Mouse (Mus musculus): ENCODE data around the gene Slc31a2. TPM values are rescaled to one million over a fixed set of nuclear protein-coding genes. Genes with fewer than 3 reads are reported as not detected.

The Slc31a2 gene
- polyA plus RNA-seq, 2 experiments: 2.9 to 4.1 TPM

DNA sequence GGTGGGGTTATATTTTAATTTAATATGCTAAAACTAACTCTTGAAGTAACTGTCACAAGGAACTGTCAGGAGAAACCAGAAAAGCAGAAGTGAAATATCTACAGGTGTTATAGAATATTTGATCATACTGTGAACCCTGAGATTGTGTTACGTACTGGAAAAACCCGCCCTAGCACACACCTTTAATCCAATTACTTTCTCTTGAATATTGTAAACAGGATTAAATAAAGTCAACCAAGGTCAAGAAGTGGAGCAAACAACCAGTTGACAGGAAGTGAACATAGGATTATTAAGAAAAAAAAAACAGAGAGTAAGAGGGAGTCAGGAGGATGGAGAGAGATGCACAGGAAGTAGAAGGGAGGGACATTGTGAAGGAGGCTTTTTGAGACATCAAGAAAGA lies 50.5 kb downstream of the Slc31a2 start:
- Histone ChIP-seq H3K4me3 (ENCODE audit: insufficient read depth in 1 of 2, low read depth in 2 of 2, low read length in 2 of 2) (no peak overlapping the region), H3K36me3 (replicated peaks; ENCODE audit: control insufficient read depth, insufficient read depth, low read depth) (peaks cover 23% of the 10 kb centered on the region), H3K4me1 (replicated peaks; ENCODE audit: control insufficient read depth in 2 of 2, insufficient read depth in 2 of 2, low read length in 1 of 2) (0 out of 4 replicates have a peak, but pooled peaks cover 0 to 2% of the 10 kb centered on the region in 2 experiments), H3K27ac (no peak overlapping the region), H3K9me3 (ENCODE audit: control insufficient read depth, low read length) (no peaks in the 10 kb centered on the region), H3K9ac (replicated peaks) (no peak overlapping the region), H3K27me3 (ENCODE audit: control insufficient read depth, insufficient read depth, low read length) (no peaks in the 10 kb centered on the region), H3K4me2 (ENCODE audit: low read depth) (no peak overlapping the region)
- no peak for TF ChIP-seq CTCF (IDR thresholded peaks at IDR 0.05; ENCODE audit: low read depth)
- no peak for TF ChIP-seq EP300 (IDR thresholded peaks at IDR 0.05; ENCODE audit: low read depth)
- ATAC-seq (ENCODE audit: insufficient read depth) (no peak), DNase-seq (ENCODE audit: low read depth in 3 of 3, low spot score in 3 of 3) (no peak)
- 85% methylated on average over 2 of the region's 2 CpGs for WGBS (ENCODE audit: insufficient replicate concordance)

DNA sequence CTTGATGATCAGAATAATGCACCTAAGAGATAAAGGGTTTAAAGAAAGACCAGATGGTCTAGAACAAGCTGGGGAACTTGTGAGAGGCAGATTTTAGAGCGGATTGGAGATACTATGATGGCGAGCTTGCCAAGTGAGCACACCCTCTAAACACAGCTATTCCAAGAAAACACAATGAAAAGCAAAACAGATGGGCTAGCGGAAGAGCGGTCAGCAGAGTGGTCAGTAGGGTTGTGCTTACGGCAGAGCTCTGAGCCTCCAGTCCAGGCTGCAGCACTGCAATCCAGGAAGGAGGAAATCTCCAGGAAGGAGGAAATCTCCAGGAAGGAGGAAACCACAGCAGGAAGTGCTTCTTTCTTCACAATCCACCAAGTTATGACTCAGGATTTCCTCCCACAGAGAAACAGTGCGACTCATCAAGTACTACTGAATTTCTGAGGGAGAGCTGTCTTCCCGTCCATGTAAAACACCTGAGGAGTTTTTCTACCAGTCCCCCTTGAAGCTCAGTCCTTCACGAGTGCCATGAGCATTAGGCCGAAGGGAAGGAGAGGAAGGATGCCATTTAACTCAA lies 51.4 kb downstream of the Slc31a2 start:
- WGBS (ENCODE audit: insufficient replicate concordance): 71% methylated on average over 9 of the region's 9 CpGs
- no peak overlapping the region for H3K9ac ChIP-seq (replicated peaks)
- H3K9me3 ChIP-seq (ENCODE audit: control insufficient read depth, low read length): no peaks in the 10 kb centered on the region
- ATAC-seq (ENCODE audit: insufficient read depth): no peak
- TF ChIP-seq CTCF (IDR thresholded peaks at IDR 0.05; ENCODE audit: low read depth) (no peak), EP300 (IDR thresholded peaks at IDR 0.05; ENCODE audit: low read depth) (no peak)
- no peak overlapping the region for H3K4me3 ChIP-seq (ENCODE audit: insufficient read depth in 1 of 2, low read depth in 2 of 2, low read length in 2 of 2)
- H3K36me3 ChIP-seq (replicated peaks; ENCODE audit: control insufficient read depth, insufficient read depth, low read depth): peaks cover 22% of the 10 kb centered on the region
- 0 out of 4 replicates have a peak, but pooled peaks cover 0 to 2% of the 10 kb centered on the region in 2 experiments for H3K4me1 ChIP-seq (replicated peaks; ENCODE audit: control insufficient read depth in 2 of 2, insufficient read depth in 2 of 2, low read length in 1 of 2)
- no peak overlapping the region for H3K27ac ChIP-seq
- no peak overlapping the region for H3K4me2 ChIP-seq (ENCODE audit: low read depth)
- no peaks in the 10 kb centered on the region for H3K27me3 ChIP-seq (ENCODE audit: control insufficient read depth, insufficient read depth, low read length)
- DNase-seq (ENCODE audit: low read depth in 3 of 3, low spot score in 3 of 3): no peak

DNA sequence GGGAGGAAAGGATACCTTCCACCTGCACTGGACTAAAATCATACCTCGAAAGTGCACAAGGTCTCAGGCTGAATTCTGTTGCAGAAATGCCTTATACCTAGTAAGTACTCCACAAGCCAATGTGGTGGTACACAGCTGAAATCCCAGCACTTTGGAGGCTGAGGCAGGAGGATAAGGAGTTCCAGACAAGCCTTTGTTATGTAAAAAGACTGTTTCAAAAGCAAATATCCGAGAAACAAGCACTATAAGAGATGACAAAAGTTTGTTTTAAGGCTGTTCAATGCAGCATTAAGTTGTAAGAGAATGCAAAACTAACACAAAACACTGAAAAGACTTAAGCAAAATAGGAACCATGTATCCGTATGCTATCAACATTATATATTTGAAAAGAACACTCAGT lies 52.2 kb downstream of the Slc31a2 start:
- ATAC-seq (ENCODE audit: insufficient read depth) (no peak), DNase-seq (ENCODE audit: low read depth in 3 of 3, low spot score in 3 of 3) (no peak)
- TF ChIP-seq EP300 (IDR thresholded peaks at IDR 0.05; ENCODE audit: low read depth) (no peak), CTCF (IDR thresholded peaks at IDR 0.05; ENCODE audit: low read depth) (no peak)
- Histone ChIP-seq H3K4me2 (ENCODE audit: low read depth) (no peak overlapping the region), H3K9ac (replicated peaks) (no peak overlapping the region), H3K4me3 (ENCODE audit: insufficient read depth in 1 of 2, low read depth in 2 of 2, low read length in 2 of 2) (no peak overlapping the region), H3K27me3 (ENCODE audit: control insufficient read depth, insufficient read depth, low read length) (no peaks in the 10 kb centered on the region), H3K9me3 (ENCODE audit: control insufficient read depth, low read length) (no peaks in the 10 kb centered on the region), H3K36me3 (replicated peaks; ENCODE audit: control insufficient read depth, insufficient read depth, low read depth) (peaks cover 22% of the 10 kb centered on the region), H3K27ac (no peak overlapping the region), H3K4me1 (replicated peaks; ENCODE audit: control insufficient read depth in 2 of 2, insufficient read depth in 2 of 2, low read length in 1 of 2) (0 out of 4 replicates have a peak, but pooled peaks cover 0 to 2% of the 10 kb centered on the region in 2 experiments)
- 74% methylated on average over 3 of the region's 3 CpGs for WGBS (ENCODE audit: insufficient replicate concordance)

DNA sequence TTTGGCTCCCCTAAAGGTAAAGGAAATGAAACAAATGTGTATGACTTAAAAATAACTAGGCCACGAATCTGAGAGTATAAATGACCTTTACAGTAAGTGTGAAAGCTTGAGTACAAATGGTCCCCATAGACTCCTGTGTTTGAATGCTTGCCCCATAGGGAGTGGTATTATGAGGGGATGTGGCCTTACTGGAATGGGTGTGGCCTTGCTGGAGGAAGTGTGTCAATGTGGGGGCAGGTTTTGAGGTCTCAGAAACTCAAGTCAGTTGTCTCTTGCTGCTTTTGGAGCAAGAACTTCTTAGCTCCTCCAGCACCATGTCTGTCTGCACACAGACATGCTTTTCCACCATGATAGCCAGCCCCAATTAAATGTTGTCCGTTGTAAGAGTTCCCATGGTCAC lies 54.1 kb downstream of the Slc31a2 start:
- no peak overlapping the region for H3K4me2 ChIP-seq (ENCODE audit: low read depth)
- no peaks in the 10 kb centered on the region for H3K9me3 ChIP-seq (ENCODE audit: control insufficient read depth, low read length)
- H3K36me3 ChIP-seq (replicated peaks; ENCODE audit: control insufficient read depth, insufficient read depth, low read depth): peaks cover 29% of the 10 kb centered on the region
- no peaks in the 10 kb centered on the region for H3K27me3 ChIP-seq (ENCODE audit: control insufficient read depth, insufficient read depth, low read length)
- WGBS (ENCODE audit: insufficient replicate concordance): 59% methylated on average over 2 of the region's 2 CpGs
- ATAC-seq (ENCODE audit: insufficient read depth) (no peak), DNase-seq (ENCODE audit: low read depth in 3 of 3, low spot score in 3 of 3) (no peak)
- H3K4me3 ChIP-seq (ENCODE audit: insufficient read depth in 1 of 2, low read depth in 2 of 2, low read length in 2 of 2): no peak overlapping the region
- H3K9ac ChIP-seq (replicated peaks): no peak overlapping the region
- no peak overlapping the region for H3K27ac ChIP-seq
- H3K4me1 ChIP-seq (replicated peaks; ENCODE audit: control insufficient read depth in 2 of 2, insufficient read depth in 2 of 2, low read length in 1 of 2): 0 out of 4 replicates have a peak, but pooled peaks cover 0 to 2% of the 10 kb centered on the region in 2 experiments
- TF ChIP-seq EP300 (IDR thresholded peaks at IDR 0.05; ENCODE audit: low read depth): no peak
- TF ChIP-seq CTCF (IDR thresholded peaks at IDR 0.05; ENCODE audit: low read depth): no peak

DNA sequence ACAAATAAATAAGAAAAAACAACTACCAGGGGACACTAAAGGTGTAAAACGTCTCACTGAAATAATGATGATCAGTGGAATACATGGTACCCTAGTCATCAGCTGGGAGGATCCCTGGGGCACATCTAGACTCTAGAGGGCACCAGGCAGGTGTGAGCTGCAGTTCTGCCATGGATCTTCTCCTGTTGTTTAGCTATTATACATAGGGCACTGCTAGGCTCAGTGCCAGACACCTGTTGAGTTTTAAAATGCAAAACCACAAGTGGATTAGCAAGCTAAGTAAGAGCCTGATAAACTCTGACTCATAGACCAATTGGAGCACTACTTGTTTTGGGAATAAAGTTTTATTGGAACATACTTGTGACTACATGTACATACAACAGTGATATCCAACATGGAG lies 55.9 kb downstream of the Slc31a2 start:
- Histone ChIP-seq H3K36me3 (replicated peaks; ENCODE audit: control insufficient read depth, insufficient read depth, low read depth) (peaks cover 33% of the 10 kb centered on the region), H3K4me2 (ENCODE audit: low read depth) (no peak overlapping the region), H3K27ac (no peak overlapping the region), H3K4me3 (ENCODE audit: insufficient read depth in 1 of 2, low read depth in 2 of 2, low read length in 2 of 2) (no peak overlapping the region), H3K9ac (replicated peaks) (no peak overlapping the region), H3K4me1 (replicated peaks; ENCODE audit: control insufficient read depth in 2 of 2, insufficient read depth in 2 of 2, low read length in 1 of 2) (peaks cover 0 to 5% of the 10 kb centered on the region in 2 experiments; a peak in 1 of 4 replicates), H3K27me3 (ENCODE audit: control insufficient read depth, insufficient read depth, low read length) (no peaks in the 10 kb centered on the region), H3K9me3 (ENCODE audit: control insufficient read depth, low read length) (no peaks in the 10 kb centered on the region)
- no peak for TF ChIP-seq CTCF (IDR thresholded peaks at IDR 0.05; ENCODE audit: low read depth)
- TF ChIP-seq EP300 (IDR thresholded peaks at IDR 0.05; ENCODE audit: low read depth): no peak
- WGBS (ENCODE audit: insufficient replicate concordance): 52% methylated on average over 1 of the region's 1 CpGs
- DNase-seq (ENCODE audit: low read depth in 3 of 3, low spot score in 3 of 3) (no peak), ATAC-seq (ENCODE audit: insufficient read depth) (no peak)
